Mouse (Mus musculus): ENCODE data around the gene Ttc30b. TPM values are rescaled to one million over a fixed set of nuclear protein-coding genes. Genes with fewer than 3 reads are reported as not detected.

Gene Ttc30b
- polyA plus RNA-seq, 1 experiment from 2014 or later = 12.3 TPM

GRCm38 (mm10) chr2:75929786-75930444 lies 8.5 kb downstream of the Ttc30b start:
- H3K9ac ChIP-seq (ENCODE audit: low read length) = no peak overlapping the region
- H3K4me1 ChIP-seq (ENCODE audit: control insufficient read depth, insufficient read depth, low read length) = no peaks in the 10 kb centered on the region
- no peak for ATAC-seq (ENCODE audit: insufficient read depth, low FRiP score)
- no peak overlapping the region for H3K4me2 ChIP-seq (ENCODE audit: low read depth, low read length)
- H3K27me3 ChIP-seq (ENCODE audit: control insufficient read depth, insufficient read depth, low read length) = no peaks in the 10 kb centered on the region
- H3K36me3 ChIP-seq (ENCODE audit: control insufficient read depth, insufficient read depth, low read length) = 0 out of 2 replicates have a peak, but pooled peaks cover 2% of the 10 kb centered on the region
- H3K27ac ChIP-seq (ENCODE audit: low read length) = no peak overlapping the region
- 81% methylated on average over 6 of the region's 6 CpGs for WGBS
- H3K9me3 ChIP-seq (replicated peaks; ENCODE audit: control insufficient read depth, low read length) = no peaks in the 10 kb centered on the region
- H3K4me3 ChIP-seq (replicated peaks; ENCODE audit: low read length) = no peak overlapping the region

GRCm38 (mm10) chr2:75929141-75929540 lies 9.2 kb downstream of the Ttc30b start:
- H3K9ac ChIP-seq (ENCODE audit: low read length) = no peak overlapping the region
- WGBS = 84% methylated on average over 2 of the region's 2 CpGs
- no peak overlapping the region for H3K27ac ChIP-seq (ENCODE audit: low read length)
- H3K4me2 ChIP-seq (ENCODE audit: low read depth, low read length) = no peak overlapping the region
- 0 out of 2 replicates have a peak, but pooled peaks cover 2% of the 10 kb centered on the region for H3K36me3 ChIP-seq (ENCODE audit: control insufficient read depth, insufficient read depth, low read length)
- H3K4me3 ChIP-seq (replicated peaks; ENCODE audit: low read length) = no peak overlapping the region
- no peaks in the 10 kb centered on the region for H3K9me3 ChIP-seq (replicated peaks; ENCODE audit: control insufficient read depth, low read length)
- no peak for ATAC-seq (ENCODE audit: insufficient read depth, low FRiP score)
- H3K4me1 ChIP-seq (ENCODE audit: control insufficient read depth, insufficient read depth, low read length) = no peaks in the 10 kb centered on the region
- H3K27me3 ChIP-seq (ENCODE audit: control insufficient read depth, insufficient read depth, low read length) = no peaks in the 10 kb centered on the region

- no peaks in the 10 kb centered on the region for H3K9me3 ChIP-seq (replicated peaks; ENCODE audit: control insufficient read depth, low read length)
- no peak overlapping the region for H3K4me3 ChIP-seq (replicated peaks; ENCODE audit: low read length)
- 90% methylated on average over 3 of the region's 3 CpGs for WGBS
- H3K9ac ChIP-seq (ENCODE audit: low read length) = no peak overlapping the region
- H3K36me3 ChIP-seq (ENCODE audit: control insufficient read depth, insufficient read depth, low read length) = 0 out of 2 replicates have a peak, but pooled peaks cover 2% of the 10 kb centered on the region
- no peak overlapping the region for H3K27ac ChIP-seq (ENCODE audit: low read length)
- H3K4me2 ChIP-seq (ENCODE audit: low read depth, low read length) = no peak overlapping the region
- H3K4me1 ChIP-seq (ENCODE audit: control insufficient read depth, insufficient read depth, low read length) = no peaks in the 10 kb centered on the region
- no peak for ATAC-seq (ENCODE audit: insufficient read depth, low FRiP score)
- no peaks in the 10 kb centered on the region for H3K27me3 ChIP-seq (ENCODE audit: control insufficient read depth, insufficient read depth, low read length)
Observed at GRCm38 (mm10) chr2:75928011-75928410, 10.4 kb downstream of the Ttc30b start.

GRCm38 (mm10) chr2:75926061-75926460 lies 12.3 kb downstream of the Ttc30b start:
- ATAC-seq (ENCODE audit: insufficient read depth, low FRiP score) = no peak
- no peaks in the 10 kb centered on the region for H3K27me3 ChIP-seq (ENCODE audit: control insufficient read depth, insufficient read depth, low read length)
- H3K27ac ChIP-seq (ENCODE audit: low read length) = no peak overlapping the region
- no peaks in the 10 kb centered on the region for H3K9me3 ChIP-seq (replicated peaks; ENCODE audit: control insufficient read depth, low read length)
- no peak overlapping the region for H3K4me3 ChIP-seq (replicated peaks; ENCODE audit: low read length)
- no peak overlapping the region for H3K4me2 ChIP-seq (ENCODE audit: low read depth, low read length)
- no peaks in the 10 kb centered on the region for H3K36me3 ChIP-seq (ENCODE audit: control insufficient read depth, insufficient read depth, low read length)
- H3K4me1 ChIP-seq (ENCODE audit: control insufficient read depth, insufficient read depth, low read length) = no peaks in the 10 kb centered on the region
- H3K9ac ChIP-seq (ENCODE audit: low read length) = no peak overlapping the region
- 73% methylated on average over 5 of the region's 5 CpGs for WGBS

GRCm38 (mm10) chr2:75923807-75924340 lies 14.5 kb downstream of the Ttc30b start:
- no peak overlapping the region for H3K27ac ChIP-seq (ENCODE audit: low read length)
- H3K27me3 ChIP-seq (ENCODE audit: control insufficient read depth, insufficient read depth, low read length) = no peaks in the 10 kb centered on the region
- H3K4me3 ChIP-seq (replicated peaks; ENCODE audit: low read length) = no peak overlapping the region
- H3K36me3 ChIP-seq (ENCODE audit: control insufficient read depth, insufficient read depth, low read length) = no peaks in the 10 kb centered on the region
- 88% methylated on average over 4 of the region's 4 CpGs for WGBS
- no peak for ATAC-seq (ENCODE audit: insufficient read depth, low FRiP score)
- H3K4me2 ChIP-seq (ENCODE audit: low read depth, low read length) = no peak overlapping the region
- H3K4me1 ChIP-seq (ENCODE audit: control insufficient read depth, insufficient read depth, low read length) = no peaks in the 10 kb centered on the region
- no peak overlapping the region for H3K9ac ChIP-seq (ENCODE audit: low read length)
- no peaks in the 10 kb centered on the region for H3K9me3 ChIP-seq (replicated peaks; ENCODE audit: control insufficient read depth, low read length)

- H3K9me3 ChIP-seq (replicated peaks; ENCODE audit: control insufficient read depth, low read length) = no peaks in the 10 kb centered on the region
- H3K4me3 ChIP-seq (replicated peaks; ENCODE audit: low read length) = no peak overlapping the region
- 88% methylated on average over 3 of the region's 3 CpGs for WGBS
- no peak overlapping the region for H3K4me2 ChIP-seq (ENCODE audit: low read depth, low read length)
- no peaks in the 10 kb centered on the region for H3K27me3 ChIP-seq (ENCODE audit: control insufficient read depth, insufficient read depth, low read length)
- H3K36me3 ChIP-seq (ENCODE audit: control insufficient read depth, insufficient read depth, low read length) = no peaks in the 10 kb centered on the region
- H3K27ac ChIP-seq (ENCODE audit: low read length) = no peak overlapping the region
- ATAC-seq (ENCODE audit: insufficient read depth, low FRiP score) = no peak
- no peak overlapping the region for H3K9ac ChIP-seq (ENCODE audit: low read length)
- H3K4me1 ChIP-seq (ENCODE audit: control insufficient read depth, insufficient read depth, low read length) = no peaks in the 10 kb centered on the region; the same call in 1 of the 2 replicates
Observed at GRCm38 (mm10) chr2:75915040-75915439, 23.3 kb downstream of the Ttc30b start.

- H3K4me3 ChIP-seq (replicated peaks; ENCODE audit: low read length) = no peak overlapping the region
- H3K36me3 ChIP-seq (ENCODE audit: control insufficient read depth, insufficient read depth, low read length) = 0 out of 2 replicates have a peak, but pooled peaks cover 5% of the 10 kb centered on the region
- no peak overlapping the region for H3K4me2 ChIP-seq (ENCODE audit: low read depth, low read length)
- H3K9me3 ChIP-seq (replicated peaks; ENCODE audit: control insufficient read depth, low read length) = no peaks in the 10 kb centered on the region
- no peak for ATAC-seq (ENCODE audit: insufficient read depth, low FRiP score)
- no peaks in the 10 kb centered on the region for H3K4me1 ChIP-seq (ENCODE audit: control insufficient read depth, insufficient read depth, low read length)
- WGBS = 78% methylated on average over 1 of the region's 1 CpGs
- H3K27me3 ChIP-seq (ENCODE audit: control insufficient read depth, insufficient read depth, low read length) = no peaks in the 10 kb centered on the region
- H3K9ac ChIP-seq (ENCODE audit: low read length) = no peak overlapping the region
- no peak overlapping the region for H3K27ac ChIP-seq (ENCODE audit: low read length)
Observed at GRCm38 (mm10) chr2:75907142-75907541, 31.2 kb downstream of the Ttc30b start.

- Histone ChIP-seq H3K4me3 (replicated peaks; ENCODE audit: low read length) (no peak overlapping the region), H3K4me1 (ENCODE audit: control insufficient read depth, insufficient read depth, low read length) (no peaks in the 10 kb centered on the region), H3K36me3 (ENCODE audit: control insufficient read depth, insufficient read depth, low read length) (peaks cover 5% of the 10 kb centered on the region), H3K27ac (ENCODE audit: low read length) (no peak overlapping the region), H3K9me3 (replicated peaks; ENCODE audit: control insufficient read depth, low read length) (peaks cover 5% of the 10 kb centered on the region), H3K9ac (ENCODE audit: low read length) (no peak overlapping the region), H3K27me3 (ENCODE audit: control insufficient read depth, insufficient read depth, low read length) (no peaks in the 10 kb centered on the region), H3K4me2 (ENCODE audit: low read depth, low read length) (no peak overlapping the region)
- 83% methylated on average over 9 of the region's 9 CpGs for WGBS
- no peak for ATAC-seq (ENCODE audit: insufficient read depth, low FRiP score)
Observed at GRCm38 (mm10) chr2:75901869-75902268, 36.5 kb downstream of the Ttc30b start.

GRCm38 (mm10) chr2:75900281-75900680 lies 38.1 kb downstream of the Ttc30b start:
- no peaks in the 10 kb centered on the region for H3K4me1 ChIP-seq (ENCODE audit: control insufficient read depth, insufficient read depth, low read length)
- no peak for ATAC-seq (ENCODE audit: insufficient read depth, low FRiP score)
- H3K4me2 ChIP-seq (ENCODE audit: low read depth, low read length) = no peak overlapping the region
- no peak overlapping the region for H3K9ac ChIP-seq (ENCODE audit: low read length)
- H3K27me3 ChIP-seq (ENCODE audit: control insufficient read depth, insufficient read depth, low read length) = no peaks in the 10 kb centered on the region
- H3K27ac ChIP-seq (ENCODE audit: low read length) = no peak overlapping the region
- 85% methylated on average over 1 of the region's 1 CpGs for WGBS
- H3K36me3 ChIP-seq (ENCODE audit: control insufficient read depth, insufficient read depth, low read length) = peaks cover 5% of the 10 kb centered on the region
- peaks cover 5% of the 10 kb centered on the region for H3K9me3 ChIP-seq (replicated peaks; ENCODE audit: control insufficient read depth, low read length)
- no peak overlapping the region for H3K4me3 ChIP-seq (replicated peaks; ENCODE audit: low read length)

Measured in stomach, embryonic 16.5 days (tissue).